Mouse (Mus musculus) midbrain, embryonic 15.5 days (tissue): ENCODE results near the gene Bcam. TPM values are rescaled to one million over a fixed set of nuclear protein-coding genes. Genes with fewer than 3 reads are reported as not detected.

Source experiments
- ATAC-seq: fragments of 200-750 bp; cut with Nextera tagmentation; replicated peaks from 2 replicates; pipeline ENCODE4 v1.8.0; 2017; ENCODE audit warnings: moderate TSS enrichment
- H3K27ac ChIP-seq: fragments of 300-500 bp; sonication (generic); 2 replicates; pipeline ENCODE4 v1.5.1; 2015; ENCODE audit warnings: mild to moderate bottlenecking, inconsistent platforms
- H3K27me3 ChIP-seq: fragments of 300-500 bp; sonication (generic); replicated peaks from 2 replicates; pipeline ENCODE4 v1.6.1; 2015; ENCODE audit warnings: inconsistent platforms
- H3K36me3 ChIP-seq: fragments of 300-500 bp; sonication (generic); replicated peaks from 2 replicates; pipeline ENCODE4 v1.6.1; 2015; ENCODE audit warnings: inconsistent platforms
- H3K4me1 ChIP-seq: fragments of 300-500 bp; sonication (generic); 2 replicates; pipeline ENCODE4 v1.6.1; 2015; ENCODE audit warnings: inconsistent platforms
- H3K4me2 ChIP-seq: fragments of 300-500 bp; sonication (generic); 2 replicates; pipeline ENCODE4 v1.6.1; 2015; ENCODE audit warnings: inconsistent platforms, mild to moderate bottlenecking, moderate library complexity
- H3K4me3 ChIP-seq: fragments of 300-500 bp; sonication (generic); 2 replicates; pipeline ENCODE4 v1.5.1; 2015; ENCODE audit warnings: mild to moderate bottlenecking, inconsistent platforms
- H3K9ac ChIP-seq: fragments of 300-500 bp; sonication (generic); 2 replicates; pipeline ENCODE4 v1.6.1; 2015; ENCODE audit warnings: mild to moderate bottlenecking, inconsistent platforms
- H3K9me3 ChIP-seq: fragments of 300-500 bp; sonication (generic); 2 replicates; pipeline ENCODE4 v1.6.1; 2016; ENCODE audit warnings: inconsistent platforms
- WGBS: fragments of 180-500 bp; shearing (Covaris S2); methylation state at CpG from one replicate; pipeline ENCODE4 v1.1.7; 2015; ENCODE audit warnings: mixed read lengths; 5-methylcytosine and 5-hydroxymethylcytosine counted together
- polyA plus RNA-seq: library from polyadenylated mRNA; unstranded; fragments of >200 nt; fragmentation: Nextera tagmentation; extraction: Ambion mirVana; gene quantifications from 2 replicates; pipeline ENCODE4 v1.2.1, GENCODE M21; 2015

Bcam gene
- polyA plus RNA-seq, 1 experiment from 2014 or later: 12.4 TPM

- Histone ChIP-seq H3K9me3 (no peaks in the 10 kb centered on the region), H3K27me3 (no peaks in the 10 kb centered on the region), H3K4me1 (no peaks in the 10 kb centered on the region), H3K9ac (no peak overlapping the region), H3K27ac (no peak overlapping the region), H3K4me3 (no peak overlapping the region), H3K36me3 (peaks cover 23% of the 10 kb centered on the region), H3K4me2 (no peak overlapping the region)
- no peak for ATAC-seq
- WGBS: 97% methylated on average over 16 of the region's 16 CpGs
Measured at GRCm38 (mm10) chr7:19736389-19737057, 34.3 kb downstream of the Bcam start.

- H3K4me3 ChIP-seq: no peak overlapping the region
- no peaks in the 10 kb centered on the region for H3K9me3 ChIP-seq
- H3K4me2 ChIP-seq: no peak overlapping the region
- ATAC-seq: no peak
- 88% methylated on average over 10 of the region's 10 CpGs for WGBS
- no peak overlapping the region for H3K27ac ChIP-seq
- H3K9ac ChIP-seq: no peak overlapping the region
- peaks cover 38% of the 10 kb centered on the region for H3K36me3 ChIP-seq
- H3K27me3 ChIP-seq: no peaks in the 10 kb centered on the region
- H3K4me1 ChIP-seq: no peaks in the 10 kb centered on the region
Measured at GRCm38 (mm10) chr7:19734178-19734666, 36.6 kb downstream of the Bcam start.

GRCm38 (mm10) chr7:19726541-19726940 lies 44.3 kb downstream of the Bcam start:
- 96% methylated on average over 4 of the region's 4 CpGs for WGBS
- Histone ChIP-seq H3K36me3 (peaks cover 43% of the 10 kb centered on the region), H3K4me3 (no peak overlapping the region), H3K9me3 (no peaks in the 10 kb centered on the region), H3K9ac (no peak overlapping the region), H3K27me3 (no peaks in the 10 kb centered on the region), H3K4me1 (no peaks in the 10 kb centered on the region), H3K27ac (no peak overlapping the region), H3K4me2 (no peak overlapping the region)
- no peak for ATAC-seq

DNA sequence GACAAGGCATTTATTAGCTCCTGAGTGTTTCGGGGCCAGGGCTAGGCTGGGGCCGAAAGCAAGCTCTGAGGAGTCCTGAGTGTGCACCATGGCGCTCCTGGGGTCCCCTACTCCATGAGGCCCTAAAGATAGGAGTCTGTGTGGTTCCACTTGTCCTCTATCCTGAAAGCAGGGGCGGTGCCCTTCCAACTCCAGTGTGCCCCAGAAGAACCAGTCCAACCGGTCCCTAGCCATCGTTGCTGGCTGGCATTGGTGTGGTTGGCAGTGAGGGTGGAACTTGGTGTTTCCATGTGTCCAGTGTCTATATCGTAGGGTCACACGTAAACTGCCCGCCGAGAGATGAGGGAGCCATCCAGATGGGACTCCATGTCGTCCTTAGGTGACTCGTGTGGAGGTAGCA lies 46.6 kb downstream of the Bcam start:
- Histone ChIP-seq H3K27me3 (no peaks in the 10 kb centered on the region), H3K27ac (no peak overlapping the region), H3K4me1 (no peaks in the 10 kb centered on the region), H3K4me2 (no peak overlapping the region), H3K9ac (no peak overlapping the region), H3K4me3 (no peak overlapping the region), H3K36me3 (peaks cover 28% of the 10 kb centered on the region), H3K9me3 (peaks cover 7% of the 10 kb centered on the region; the same call in 1 of the 2 replicates)
- no peak for ATAC-seq
- 97% methylated on average over 12 of the region's 12 CpGs for WGBS

DNA sequence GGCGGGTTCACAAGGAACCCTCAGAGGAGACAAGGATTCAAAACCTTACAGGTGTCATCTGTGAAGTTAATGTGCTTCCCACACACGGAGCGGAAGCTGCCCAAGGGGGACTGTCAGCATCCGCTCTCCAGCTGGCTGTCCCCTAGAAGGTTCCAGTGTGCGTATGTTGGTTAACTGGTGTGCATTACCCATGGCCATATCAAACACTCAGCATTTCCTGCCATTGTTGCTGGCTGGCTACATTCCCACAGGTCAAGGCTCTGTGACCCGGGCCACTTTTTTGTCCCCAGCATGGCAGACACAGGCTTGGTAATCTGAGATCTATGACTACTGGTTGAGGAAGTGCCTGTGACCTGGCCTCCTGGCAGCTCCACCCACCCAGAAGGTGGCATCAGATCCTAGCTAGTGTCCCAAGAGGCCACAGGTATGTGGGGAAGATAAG lies 48.0 kb downstream of the Bcam start:
- peaks cover 19% of the 10 kb centered on the region for H3K36me3 ChIP-seq

DNA sequence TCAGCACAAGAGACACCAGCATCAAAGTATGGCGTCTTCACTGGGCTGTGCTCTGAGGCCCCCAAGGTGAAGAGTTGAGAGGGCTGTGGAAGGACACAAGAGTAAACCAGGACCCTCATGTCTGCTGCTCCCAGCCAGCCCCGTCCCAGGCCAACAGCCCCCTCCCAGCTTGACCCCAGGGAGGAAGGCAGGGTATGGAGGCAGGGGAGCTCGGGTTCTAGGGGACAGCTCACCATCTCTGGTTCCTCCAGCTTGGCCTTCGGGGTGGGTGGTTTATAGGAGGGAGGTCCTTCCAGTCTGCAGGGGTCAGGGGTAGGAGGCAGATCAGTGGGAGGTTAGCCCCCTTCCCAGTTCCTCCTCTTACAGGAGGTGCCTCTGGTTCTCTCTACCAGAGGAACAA lies 51.6 kb downstream of the Bcam start:
- Histone ChIP-seq H3K27ac (no peak overlapping the region), H3K27me3 (no peaks in the 10 kb centered on the region), H3K9me3 (peaks cover 7% of the 10 kb centered on the region; the same call in 1 of the 2 replicates), H3K4me2 (no peak overlapping the region), H3K9ac (no peak overlapping the region), H3K4me3 (no peak overlapping the region), H3K4me1 (peaks cover 12% of the 10 kb centered on the region), H3K36me3 (peaks cover 11% of the 10 kb centered on the region; the same call in 1 of the 2 replicates)
- WGBS: 95% methylated on average over 4 of the region's 4 CpGs
- no peak for ATAC-seq

More for the DNA sequence above, 48.0 kb downstream of the Bcam start:
- Histone ChIP-seq H3K4me3 (no peak overlapping the region), H3K4me1 (no peaks in the 10 kb centered on the region), H3K4me2 (no peak overlapping the region), H3K9me3 (peaks cover 7% of the 10 kb centered on the region; the same call in 1 of the 2 replicates), H3K27ac (no peak overlapping the region), H3K27me3 (no peaks in the 10 kb centered on the region), H3K9ac (no peak overlapping the region)
- 89% methylated on average over 6 of the region's 6 CpGs for WGBS
- no peak for ATAC-seq

- peaks cover 7% of the 10 kb centered on the region; the same call in 1 of the 2 replicates for H3K9me3 ChIP-seq
- no peak overlapping the region for H3K9ac ChIP-seq
- WGBS: 92% methylated on average over 5 of the region's 5 CpGs
- peaks cover 19% of the 10 kb centered on the region for H3K4me1 ChIP-seq
- ATAC-seq: no peak
- H3K27ac ChIP-seq: no peak overlapping the region
- no peak overlapping the region for H3K4me2 ChIP-seq
- peaks cover 9% of the 10 kb centered on the region; the same call in 1 of the 2 replicates for H3K36me3 ChIP-seq
- H3K4me3 ChIP-seq: no peak overlapping the region
- H3K27me3 ChIP-seq: no peaks in the 10 kb centered on the region
Measured at GRCm38 (mm10) chr7:19718297-19718952, 52.4 kb downstream of the Bcam start.

GRCm38 (mm10) chr7:19717346-19717745 lies 53.5 kb downstream of the Bcam start:
- peaks cover 5% of the 10 kb centered on the region; the same call in 1 of the 2 replicates for H3K36me3 ChIP-seq
- 93% methylated on average over 4 of the region's 4 CpGs for WGBS
- peaks cover 7% of the 10 kb centered on the region; the same call in 1 of the 2 replicates for H3K9me3 ChIP-seq
- no peaks in the 10 kb centered on the region for H3K27me3 ChIP-seq
- no peak overlapping the region for H3K9ac ChIP-seq
- H3K4me1 ChIP-seq: peaks cover 20% of the 10 kb centered on the region
- no peak for ATAC-seq
- no peak overlapping the region for H3K4me3 ChIP-seq
- H3K27ac ChIP-seq: no peak overlapping the region
- H3K4me2 ChIP-seq: no peak overlapping the region

DNA sequence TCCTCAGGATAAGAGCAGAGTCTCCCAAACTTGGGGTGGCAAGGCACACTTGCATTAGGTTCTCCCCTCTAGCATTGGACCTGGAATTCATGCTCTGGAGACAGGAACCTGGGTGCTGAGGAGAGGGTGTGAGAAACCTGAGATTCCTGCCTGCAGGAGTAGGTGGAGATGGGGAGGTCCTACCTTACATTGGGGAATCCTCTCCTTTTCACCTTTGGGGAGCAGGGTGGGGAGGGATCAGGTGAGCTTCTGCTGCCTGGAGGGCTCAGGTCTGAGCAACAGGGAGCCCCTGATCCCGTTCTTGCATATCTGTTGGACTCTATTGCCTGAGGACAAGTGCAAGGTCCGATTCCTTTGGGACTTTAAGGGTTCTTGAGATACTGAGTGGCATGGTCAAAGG lies 54.0 kb downstream of the Bcam start:
- WGBS: 81% methylated on average over 2 of the region's 2 CpGs
- Histone ChIP-seq H3K4me2 (peak overlapping the region; percentile 60), H3K27ac (peak overlapping the region; percentile 91), H3K4me3 (peak overlapping the region; percentile 88), H3K9ac (peak overlapping the region; percentile 42; the same call in 1 of the 2 replicates), H3K4me1 (peaks cover 20% of the 10 kb centered on the region), H3K9me3 (peaks cover 7% of the 10 kb centered on the region; the same call in 1 of the 2 replicates), H3K36me3 (peaks cover 9% of the 10 kb centered on the region; the same call in 1 of the 2 replicates), H3K27me3 (no peaks in the 10 kb centered on the region)
- ATAC-seq: no peak

DNA sequence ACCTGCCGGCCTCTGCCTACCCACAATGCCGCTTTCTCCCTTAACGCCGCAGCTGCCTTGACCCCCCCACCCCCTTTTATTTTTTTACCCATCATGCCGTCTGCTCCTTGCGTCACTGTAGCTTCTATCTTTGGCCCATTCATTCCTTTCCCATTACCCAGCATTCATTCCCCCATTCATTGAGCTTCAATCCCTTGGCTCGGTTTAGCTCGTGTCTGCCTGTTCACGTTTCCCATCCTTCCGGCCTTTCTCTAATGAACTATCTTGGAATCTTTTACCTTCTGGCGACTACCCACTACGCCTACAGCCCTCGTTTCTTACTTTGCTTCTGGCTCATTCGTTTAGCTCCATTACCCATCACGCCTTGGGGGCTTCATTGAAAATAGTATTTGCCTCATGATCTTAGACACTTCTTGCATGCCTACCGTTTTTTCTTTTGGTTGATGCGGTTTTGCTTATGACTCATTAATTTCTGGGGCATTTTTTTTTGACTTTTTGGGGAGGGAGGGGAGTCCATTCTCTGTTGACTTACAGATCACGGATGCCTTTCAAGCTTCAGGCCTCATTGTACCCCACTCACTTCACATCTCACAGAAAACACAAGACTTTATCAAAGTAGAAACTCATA lies 54.6 kb downstream of the Bcam start:
- peaks cover 15% of the 10 kb centered on the region; the same call in 1 of the 2 replicates for H3K36me3 ChIP-seq
- no peak for ATAC-seq
- peaks cover 6% of the 10 kb centered on the region; the same call in 1 of the 2 replicates for H3K9me3 ChIP-seq
- peak overlapping the region; percentile 91 for H3K27ac ChIP-seq
- H3K4me2 ChIP-seq: peak overlapping the region; percentile 60
- WGBS: 7% methylated on average over 18 of the region's 18 CpGs
- H3K4me1 ChIP-seq: peaks cover 20% of the 10 kb centered on the region
- peak overlapping the region; percentile 88 for H3K4me3 ChIP-seq
- H3K27me3 ChIP-seq: no peaks in the 10 kb centered on the region
- H3K9ac ChIP-seq: peak overlapping the region; percentile 42

- H3K36me3 ChIP-seq: 0 out of 2 replicates have a peak, but pooled peaks cover 19% of the 10 kb centered on the region
- under 1% methylated on average over 53 of the region's 59 CpGs for WGBS
- peak; percentile 99 for ATAC-seq
- no peaks in the 10 kb centered on the region for H3K9me3 ChIP-seq
- H3K4me3 ChIP-seq: peak within 1 kb of the TSS; percentile 88
- H3K27me3 ChIP-seq: no peaks in the 10 kb centered on the region
- H3K27ac ChIP-seq: peak within 1 kb of the TSS; percentile 91
- peaks cover 20% of the 10 kb centered on the region for H3K4me1 ChIP-seq
- peak within 1 kb of the TSS; percentile 94 for H3K4me2 ChIP-seq
- peak within 1 kb of the TSS; percentile 90 for H3K9ac ChIP-seq
Measured at GRCm38 (mm10) chr7:19715239-19716054, 55.4 kb downstream of the Bcam start, which contains the start of gene Tomm40. Tomm40 (minus strand) TSS chr7:19715438.
